Mouse (Mus musculus) left cerebral cortex, adult 2 months (tissue): ENCODE data around the gene Cacng7. TPM values are rescaled to one million over a fixed set of nuclear protein-coding genes. Genes with fewer than 3 reads are reported as not detected.

Source experiments
- DNase-seq, 2 experiments: peaks; one replicate each; pipeline ENCODE4 v3.0.0; 2021 to 2022; ENCODE audit warnings: low spot score in 2 of 2, mixed read lengths in 1 of 2; ENCODE audit errors: extremely low spot score in 1 of 2
- H3K27ac ChIP-seq: fragments of 200-600 bp; 2 replicates; pipeline ENCODE4 v1.8.1; 2022
- H3K4me3 ChIP-seq: fragments of 200-600 bp; 2 replicates; pipeline ENCODE4 v1.8.1; 2022
- CTCF ChIP-seq: fragments of 200-600 bp; IDR thresholded peaks from 2 replicates; pipeline ENCODE4 v1.8.1; 2022; ENCODE audit warnings: antibody characterized with exemption, mild to moderate bottlenecking, moderate library complexity
- intact Hi-C: fragments of 180-260 bp; cut with DNase I; formaldehyde crosslinking; loops from one replicate; pipeline ENCODE4 v1.15.1; 2025
- total RNA-seq, 2 experiments: library from RNA; stranded (reverse); gene quantifications; 2 replicates each; pipeline ENCODE4 v1.2.3; 2021

Cacng7 gene
- total RNA-seq, 2 experiments from 2014 or later = 180 to 201 TPM

GRCm38 (mm10) chr7:3331581-3332223 is 1.1 kb upstream of the Cacng7 start:
- TF ChIP-seq CTCF = no peak; the same call in 1 of the 2 replicates
- intact Hi-C loops = loop anchor here (5.0 kb wide), 2 partner anchors 46 to 61 kb away; partner anchors contain the start of gene Cacng8

GRCm38 (mm10) chr7:3332224-3332615 is 535 bp upstream of the Cacng7 start:
- intact Hi-C loops = loop anchor here (5.0 kb wide), 2 partner anchors 45 to 60 kb away; partner anchors contain the start of gene Cacng8
- TF ChIP-seq CTCF = no peak
- DNase-seq = no peak
- Histone ChIP-seq H3K27ac (peak overlapping the region; percentile 84), H3K4me3 (peak overlapping the region; percentile 83)

More at GRCm38 (mm10) chr7:3331581-3332223, 1.1 kb upstream of the Cacng7 start:
- H3K27ac ChIP-seq = peak overlapping the region; percentile 84
- H3K4me3 ChIP-seq = peak overlapping the region; percentile 83
- DNase-seq = peak; percentile 82 to 85

GRCm38 (mm10) chr7:3333542-3333941 is 787 bp downstream of the Cacng7 start:
- TF ChIP-seq CTCF = no peak
- no peak for DNase-seq
- intact Hi-C loops = loop anchor here (5.0 kb wide), 2 partner anchors 44 to 59 kb away; partner anchors contain the start of gene Cacng8
- Histone ChIP-seq H3K4me3 (peak overlapping the region; percentile 83), H3K27ac (peak overlapping the region; percentile 77; the same call in 1 of the 2 replicates)

GRCm38 (mm10) chr7:3336412-3336811 is 3.7 kb downstream of the Cacng7 start:
- intact Hi-C loops = no loop called here
- no peak for DNase-seq
- TF ChIP-seq CTCF = peak; percentile 9
- H3K27ac ChIP-seq = no peak overlapping the region
- no peak overlapping the region for H3K4me3 ChIP-seq

DNA sequence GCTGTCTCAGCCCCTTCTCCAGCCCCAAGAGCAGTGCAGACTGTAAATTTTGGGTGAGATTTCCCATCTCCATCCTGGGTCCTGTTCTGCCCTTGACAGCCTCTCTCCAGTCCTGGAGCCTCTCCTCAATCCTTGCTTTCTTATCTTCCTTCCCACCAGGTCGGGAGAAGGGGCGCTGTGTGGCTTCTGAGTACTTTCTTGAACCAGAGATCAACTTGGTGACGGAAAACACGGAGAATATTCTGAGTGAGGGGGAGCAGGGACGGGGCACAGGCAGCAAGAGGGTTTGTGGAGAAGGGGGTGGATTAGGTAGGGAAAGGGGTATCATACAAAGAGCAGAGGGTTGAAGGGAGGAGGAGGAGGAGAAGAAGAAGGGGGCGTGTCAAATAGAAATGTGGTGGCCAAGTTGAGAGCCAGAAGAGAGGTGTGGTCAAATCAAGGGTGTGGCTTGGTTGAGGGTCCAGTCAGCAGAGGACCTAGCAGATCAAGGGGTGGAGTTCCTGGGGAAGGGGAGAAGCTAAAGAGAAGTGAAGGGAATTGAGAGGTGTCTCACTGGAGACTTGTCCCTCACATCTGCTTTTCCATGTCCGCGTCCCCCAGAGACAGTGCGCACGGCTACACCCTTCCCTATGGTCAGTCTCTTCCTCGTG is 5.7 kb downstream of the Cacng7 start:
- no peak overlapping the region for H3K27ac ChIP-seq
- TF ChIP-seq CTCF = no peak
- no peak for DNase-seq
- intact Hi-C loops = no loop called here
- no peak overlapping the region for H3K4me3 ChIP-seq

- intact Hi-C loops = no loop called here
- Histone ChIP-seq H3K27ac (no peak overlapping the region), H3K4me3 (no peak overlapping the region)
- no peak for DNase-seq
- TF ChIP-seq CTCF = no peak
These were observed 6.3 kb downstream of the Cacng7 start for GRCm38 (mm10) chr7:3339010-3339409.

- TF ChIP-seq CTCF = no peak
- no peak overlapping the region for H3K27ac ChIP-seq
- intact Hi-C loops = no loop called here
- DNase-seq = no peak
- no peak overlapping the region for H3K4me3 ChIP-seq
These were observed 11.1 kb downstream of the Cacng7 start for GRCm38 (mm10) chr7:3343861-3344260.

DNA sequence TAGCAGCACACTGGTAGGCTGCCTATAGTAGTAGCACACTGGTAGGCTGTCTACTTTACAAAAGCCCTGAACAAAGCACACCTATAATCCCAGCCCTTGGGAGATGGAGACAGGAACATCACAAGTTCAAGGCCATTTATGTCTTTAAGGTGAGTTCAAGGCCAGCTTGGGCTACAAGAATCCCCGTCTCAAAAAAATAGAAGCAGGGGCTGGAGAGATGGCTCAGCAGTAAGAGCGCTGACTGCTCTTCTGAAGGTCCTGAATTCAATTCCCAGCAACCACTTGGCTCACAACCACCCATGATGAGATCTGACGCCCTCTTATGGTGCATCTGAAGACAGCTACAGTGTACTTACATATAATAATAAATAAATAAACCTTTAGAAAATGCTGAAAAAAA is 12.5 kb downstream of the Cacng7 start:
- no peak for TF ChIP-seq CTCF
- Histone ChIP-seq H3K4me3 (no peak overlapping the region), H3K27ac (no peak overlapping the region)
- no peak for DNase-seq
- intact Hi-C loops = no loop called here

GRCm38 (mm10) chr7:3347366-3348287 is 14.9 kb downstream of the Cacng7 start:
- DNase-seq = no peak
- intact Hi-C loops = no loop called here
- Histone ChIP-seq H3K4me3 (no peak overlapping the region), H3K27ac (no peak overlapping the region)
- no peak for TF ChIP-seq CTCF

- no peak for TF ChIP-seq CTCF
- Histone ChIP-seq H3K4me3 (no peak overlapping the region), H3K27ac (no peak overlapping the region)
- no peak for DNase-seq
- intact Hi-C loops = no loop called here
These were observed 15.6 kb downstream of the Cacng7 start for GRCm38 (mm10) chr7:3348326-3348725.

DNA sequence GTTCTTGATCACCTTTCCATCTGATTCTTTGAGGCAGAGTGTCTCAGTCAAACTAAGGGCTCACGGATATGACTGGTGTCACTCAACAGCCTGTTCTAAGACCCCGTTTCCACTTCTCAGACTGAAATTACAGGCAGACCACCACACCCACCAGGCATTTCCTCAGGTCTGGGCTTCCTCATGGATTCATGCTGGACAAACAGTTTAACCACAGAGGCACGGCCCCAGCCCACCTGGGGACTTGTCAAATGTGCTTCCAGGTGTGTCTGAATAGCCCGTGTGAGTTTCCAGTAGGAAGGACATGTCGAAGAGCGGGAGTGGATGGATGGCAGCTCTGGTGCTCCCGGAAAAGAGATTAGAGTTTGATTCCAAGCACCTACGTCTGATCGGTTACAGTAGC is 17.0 kb downstream of the Cacng7 start:
- intact Hi-C loops = no loop called here
- no peak overlapping the region for H3K27ac ChIP-seq
- no peak for TF ChIP-seq CTCF
- no peak for DNase-seq
- no peak overlapping the region for H3K4me3 ChIP-seq

GRCm38 (mm10) chr7:3351536-3351935 is 18.8 kb downstream of the Cacng7 start:
- intact Hi-C loops = no loop called here
- DNase-seq = no peak
- no peak overlapping the region for H3K4me3 ChIP-seq
- peak; percentile 6 for TF ChIP-seq CTCF
- no peak overlapping the region for H3K27ac ChIP-seq
